Mouse (Mus musculus) left cerebral cortex, postnatal 4 days (tissue): ENCODE results near the gene Ppme1. TPM values are rescaled to one million over a fixed set of nuclear protein-coding genes. Genes with fewer than 3 reads are reported as not detected.

ENCODE experiments used
- DNase-seq: peaks from one replicate; pipeline ENCODE4 v3.0.0-alpha.2; 2022
- intact Hi-C: fragments of 180-260 bp; cut with DNase I; formaldehyde crosslinking; loops from one replicate; pipeline ENCODE4 v1.15.1; 2025
- total RNA-seq, 2 experiments: library from RNA; stranded (reverse); gene quantifications; 2 replicates each; pipeline ENCODE4 v1.2.3; 2021

The Ppme1 gene
- total RNA-seq, 2 experiments from 2014 or later, result 103 to 108 TPM

DNA sequence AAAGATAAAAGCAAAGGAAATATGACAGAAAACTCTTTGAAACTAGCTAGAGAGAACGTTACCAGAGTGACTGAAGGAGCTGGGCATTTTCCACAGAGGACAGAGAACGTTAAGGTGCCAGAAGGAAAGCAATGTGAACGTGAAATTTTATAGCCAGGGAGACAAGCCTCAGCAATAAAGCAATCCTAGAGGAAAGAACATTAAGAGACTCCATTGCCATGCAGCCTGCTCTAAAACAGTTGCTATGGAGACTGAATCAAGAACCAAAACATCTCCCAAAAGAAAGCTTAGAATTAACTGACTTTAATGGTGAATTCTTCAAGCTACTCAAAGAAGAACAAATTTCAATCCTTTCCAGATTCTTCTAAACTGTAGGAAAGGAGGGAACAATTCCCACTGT lies 88.8 kb downstream of the Ppme1 start:
- intact Hi-C loops, result loop anchor here (5.0 kb wide), 1 partner anchor 44 kb away; no protein-coding TSS in a partner anchor
- DNase-seq, result no peak

DNA sequence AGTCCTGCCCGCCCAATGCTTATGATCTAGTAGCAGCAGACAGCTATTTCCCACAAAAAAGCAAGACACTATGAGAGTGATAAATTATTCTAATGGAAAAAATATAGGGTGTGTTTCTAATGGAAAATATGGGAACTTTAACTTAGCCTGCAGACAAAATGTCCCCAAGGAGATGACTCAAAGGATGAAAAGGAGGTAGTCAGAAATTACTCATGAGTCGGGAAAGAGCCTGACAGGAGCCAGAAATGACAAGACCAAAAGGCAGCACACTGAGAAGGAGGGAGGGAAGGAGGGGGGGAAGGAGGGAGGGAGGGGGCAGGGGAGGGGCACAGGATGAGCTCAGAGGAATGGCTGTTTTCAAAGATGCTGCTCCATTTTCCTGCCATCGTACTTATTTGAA lies 90.5 kb downstream of the Ppme1 start:
- intact Hi-C loops, result loop anchor here (5.0 kb wide), 1 partner anchor 46 kb away; no protein-coding TSS in a partner anchor
- DNase-seq, result no peak

DNA sequence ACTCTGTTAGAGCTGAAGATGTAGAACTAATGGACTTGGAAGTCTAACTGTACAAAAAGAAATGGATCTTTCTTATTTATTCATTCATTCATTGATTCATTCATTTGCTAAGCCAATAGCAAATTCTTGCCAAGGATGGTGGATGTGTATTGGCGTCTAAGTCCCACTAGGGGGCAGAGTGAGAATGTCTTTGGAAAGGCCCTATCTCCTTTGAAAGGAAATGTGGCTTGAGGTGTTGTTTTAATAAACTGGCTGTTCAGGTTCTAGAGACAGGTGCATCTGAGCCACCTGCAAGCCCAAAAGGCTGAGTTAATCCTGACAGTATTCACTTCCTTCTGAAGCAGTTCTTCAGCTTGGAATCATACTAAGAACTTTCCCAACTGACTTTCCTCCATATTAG lies 92.3 kb downstream of the Ppme1 start:
- intact Hi-C loops, result loop anchor here (5.0 kb wide), 1 partner anchor 47 kb away; no protein-coding TSS in a partner anchor
- peak; percentile 21 for DNase-seq

Other genes with a start within 250 kb of the Ppme1 start
- 1 to 10 TPM; 6.8 to 7.6 TPM for gene Lipt2, start 213.0 kb downstream of the Ppme1 start, total RNA-seq
- gene Kcne3, start 195.8 kb downstream of the Ppme1 start, total RNA-seq, result not detected
- 100 to 1,000 TPM; 266 to 271 TPM for gene Pgm2l1, start 144.9 kb downstream of the Ppme1 start, total RNA-seq
- gene P4ha3, start 86.8 kb downstream of the Ppme1 start, total RNA-seq, result 1 to 10 TPM; 6.8 to 8.7 TPM
- gene C2cd3, start 74 bp downstream of the Ppme1 start, total RNA-seq, result 10 to 100 TPM; 19.2 to 22.8 TPM
- gene Ucp3, start 100.7 kb upstream of the Ppme1 start, total RNA-seq, result under 1 TPM in 1 of 2 experiments, not detected in 1; 0.28 TPM
- gene Ucp2, start 121.0 kb upstream of the Ppme1 start, total RNA-seq, result 10 to 100 TPM; 46.2 to 47.2 TPM
- under 1 TPM; 0.38 to 0.62 TPM for gene Dnajb13, start 142.7 kb upstream of the Ppme1 start, total RNA-seq
- 1 to 10 TPM; 8.9 to 9.0 TPM for gene Coa4, start 164.8 kb upstream of the Ppme1 start, total RNA-seq
- 100 to 1,000 TPM; 298 to 307 TPM for gene Rab6a, start 235.1 kb upstream of the Ppme1 start, total RNA-seq
- 10 to 100 TPM; 44.9 to 47.4 TPM for gene Mrpl48, start 236.0 kb upstream of the Ppme1 start, total RNA-seq